Mouse (Mus musculus): ENCODE results near the gene Nudt17.

GRCm38 (mm10) chr3:96678456-96678855, 29.9 kb downstream of the Nudt17 start:
- TF ChIP-seq POLR2A (IDR thresholded peaks at IDR 0.05; ENCODE audit: borderline replicate concordance, extremely low read depth, insufficient read depth, insufficient read length, poor library complexity, severe bottlenecking) (no peak), CTCF (IDR thresholded peaks at IDR 0.05; ENCODE audit: borderline replicate concordance, extremely low read depth, insufficient read depth, insufficient read length) (no peak)

Measured in brain, embryonic 14.5 days (tissue).